ENCODE assay signal across 12 mouse cellular contexts in the genomic region with DNA sequence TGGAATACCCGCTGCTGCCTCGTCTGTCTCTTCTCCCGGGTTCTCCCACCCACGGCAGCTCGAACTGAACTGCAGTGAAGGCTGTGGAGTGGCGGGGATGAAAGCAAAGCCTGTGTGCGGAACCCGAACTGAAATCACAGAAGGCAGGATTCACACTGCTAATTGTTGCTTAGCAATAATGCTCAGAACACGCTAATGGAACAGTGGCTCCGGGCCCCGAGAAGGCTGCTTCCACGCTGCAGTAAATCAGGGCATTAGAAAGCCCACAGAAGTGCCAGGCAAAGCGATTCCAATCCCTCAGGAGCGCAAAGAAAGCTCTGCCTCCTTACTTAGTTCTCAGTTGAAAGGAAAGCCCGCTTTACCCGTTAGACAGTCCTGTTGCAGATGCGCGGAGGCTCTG.
DNase-seq lines count a peak whose midpoint lies in the region; ATAC-seq lines count a peak whose summit lies in the region.
"Had no signal": no experiment of that assay in that cellular context is flagged by ENCODE, and none has a peak within 500 bp of the region (broad histone marks: within the 10 kb centered on the region; RNA-seq: fewer than 3 reads in every experiment).

No protein-coding gene starts in this region.

- intact Hi-C loops in left cerebral cortex, postnatal 25 days (cut with DNase I), result no loop called here

- H3K9me3 ChIP-seq in midbrain, embryonic 12.5 days, result no peaks in the 10 kb centered on the region
- H3K9me3 ChIP-seq in midbrain, embryonic 10.5 days (replicated peaks), result no peaks in the 10 kb centered on the region
- no peaks in the 10 kb centered on the region for H3K9me3 ChIP-seq in hindbrain, embryonic 14.5 days (ENCODE audit: control insufficient read depth, low read length)
- H3K9me3 ChIP-seq: liver, embryonic 13.5 days had no signal

- no peak overlapping the region for H3K27ac ChIP-seq in midbrain, embryonic 12.5 days (replicated peaks)
- no peak overlapping the region for H3K27ac ChIP-seq in midbrain, embryonic 10.5 days (replicated peaks)
- no peak overlapping the region; the same call in 1 of the 2 replicates for H3K27ac ChIP-seq in hindbrain, embryonic 14.5 days
- H3K27ac ChIP-seq: liver, embryonic 13.5 days had no signal

- no peaks in the 10 kb centered on the region for H3K36me3 ChIP-seq in midbrain, embryonic 12.5 days
- H3K36me3 ChIP-seq in midbrain, embryonic 10.5 days, result no peaks in the 10 kb centered on the region
- H3K36me3 ChIP-seq in hindbrain, embryonic 14.5 days (replicated peaks; ENCODE audit: control insufficient read depth, insufficient read depth), result no peaks in the 10 kb centered on the region
- H3K36me3 ChIP-seq: liver, embryonic 13.5 days had no signal

- no peaks in the 10 kb centered on the region for H3K4me1 ChIP-seq in midbrain, embryonic 12.5 days
- H3K4me1 ChIP-seq in midbrain, embryonic 10.5 days, result 0 out of 2 replicates have a peak, but pooled peaks cover 5% of the 10 kb centered on the region
- H3K4me1 ChIP-seq in hindbrain, embryonic 14.5 days (replicated peaks; ENCODE audit: control insufficient read depth, insufficient read depth, low read length), result no peaks in the 10 kb centered on the region
- H3K4me1 ChIP-seq: liver, embryonic 13.5 days had no signal

- no peak overlapping the region for H3K4me3 ChIP-seq in midbrain, embryonic 12.5 days
- no peak overlapping the region for H3K4me3 ChIP-seq in midbrain, embryonic 10.5 days
- H3K4me3 ChIP-seq in hindbrain, embryonic 14.5 days (replicated peaks; ENCODE audit: low read length), result peak overlapping the region; percentile 10; the same call in 1 of the 2 replicates
- H3K4me3 ChIP-seq: erythroblast, embryonic 14.5 days; liver, embryonic 13.5 days; myocyte had no signal

- H3K27me3 ChIP-seq in midbrain, embryonic 12.5 days, result no peaks in the 10 kb centered on the region
- no peaks in the 10 kb centered on the region for H3K27me3 ChIP-seq in midbrain, embryonic 10.5 days (ENCODE audit: low read depth, poor library complexity, severe bottlenecking)
- H3K27me3 ChIP-seq in hindbrain, embryonic 14.5 days (ENCODE audit: control insufficient read depth, insufficient read depth, low read length), result no peaks in the 10 kb centered on the region
- H3K27me3 ChIP-seq: liver, embryonic 13.5 days had no signal

- no peak for ATAC-seq in midbrain, embryonic 12.5 days (ENCODE audit: low FRiP score, low read depth)
- ATAC-seq in hindbrain, embryonic 14.5 days (ENCODE audit: low FRiP score), result no peak
- no peak for ATAC-seq in erythroblast, adult 5-6 weeks (replicated peaks; ENCODE audit: low FRiP score, poor library complexity, severe bottlenecking)

- H3K4me2 ChIP-seq in midbrain, embryonic 12.5 days (replicated peaks), result 0 out of 2 replicates have a peak overlapping the region, but pooled peaks have one; percentile 11
- peak overlapping the region; percentile 39 for H3K4me2 ChIP-seq in hindbrain, embryonic 14.5 days (replicated peaks)
- H3K4me2 ChIP-seq: liver, embryonic 13.5 days had no signal

- no peak overlapping the region for H3K9ac ChIP-seq in midbrain, embryonic 12.5 days (replicated peaks)
- H3K9ac ChIP-seq in hindbrain, embryonic 14.5 days, result no peak overlapping the region; the same call in 1 of the 2 replicates
- H3K9ac ChIP-seq: liver, embryonic 13.5 days had no signal

- no peak for DNase-seq in midbrain, embryonic 10.5 days (ENCODE audit: low spot score)
- DNase-seq in hindbrain, embryonic 14.5 days (ENCODE audit: low spot score), result peak; percentile 30
- DNase-seq in left cerebral cortex, postnatal 25 days (ENCODE audit: low spot score in 2 of 2), result peak; percentile 56 to 60
- peak; percentile 10 to 16 for DNase-seq in right cerebral cortex, postnatal 36 days (ENCODE audit: low spot score in 2 of 2)
- DNase-seq in urinary bladder, postnatal 4 days (ENCODE audit: low spot score in 2 of 2), result no peak
- DNase-seq in embryo, embryonic 11 days, result no peak
- DNase-seq: liver, embryonic 13.5 days; thymus, adult 18-20 months had no signal

- WGBS in midbrain, embryonic 12.5 days, result 76% methylated on average over 18 of the region's 18 CpGs
- 81% methylated on average over 18 of the region's 18 CpGs for WGBS in midbrain, embryonic 10.5 days
- WGBS in hindbrain, embryonic 14.5 days, result 54% methylated on average over 18 of the region's 18 CpGs

Comparison
In these comparisons a context has a peak if more than half of its experiments do, and no peak if none do; other contexts are left out.
1. DNase-seq: peak in hindbrain, embryonic 14.5 days (single experiment), left cerebral cortex, postnatal 25 days (2 of 2) and right cerebral cortex, postnatal 36 days (2 of 2); none in midbrain, embryonic 10.5 days (single experiment), urinary bladder, postnatal 4 days (0 of 2) and embryo, embryonic 11 days (single experiment).